Mouse (Mus musculus) neutrophil, adult 5-6 weeks (primary cell): Measurements from ENCODE around the gene Mmd. TPM values are rescaled to one million over a fixed set of nuclear protein-coding genes. Genes with fewer than 3 reads are reported as not detected.
"Not testable (repeated sequence)": the region's sequence is repeated elsewhere in the genome, so short reads cannot be mapped to it uniquely, and the experiment has no call there.

ENCODE experiments used
- ATAC-seq: fragments of 151-379, 151-347 bp; 2 replicates; pipeline ENCODE4 v1.8.0; 2017; ENCODE audit warnings: mild to moderate bottlenecking, moderate TSS enrichment; ENCODE audit not compliant: insufficient number of reproducible peaks, poor library complexity, low FRiP score, severe bottlenecking; ENCODE audit errors: extremely low read depth
- total RNA-seq: library from RNA; stranded (forward); fragments of 200-1000 nt; gene quantifications from 2 replicates; pipeline ENCODE4 v1.2.3, GENCODE M21; 2017

The Mmd gene
- total RNA-seq, 1 experiment from 2014 or later = 30.1 TPM

DNA sequence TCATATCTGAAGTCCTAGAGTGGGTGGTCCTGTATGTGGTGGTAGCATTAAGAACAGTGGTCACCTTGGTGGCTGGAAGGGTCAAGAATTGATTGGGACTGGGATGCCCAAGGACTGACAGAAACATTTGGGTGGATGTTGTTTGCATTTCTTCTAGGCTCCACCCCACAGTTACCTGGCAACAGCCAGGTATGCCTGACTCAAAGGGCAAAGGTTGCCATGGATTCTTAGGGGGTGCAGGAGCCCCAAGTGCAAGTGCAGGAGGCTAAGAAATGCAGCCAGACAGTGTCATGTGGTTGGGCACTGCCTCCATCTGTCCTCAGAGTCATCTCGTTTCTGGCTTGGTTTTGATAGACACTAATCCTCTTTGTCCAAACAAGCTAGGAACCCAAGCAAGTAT is 24.9 kb downstream of the Mmd start:
- ATAC-seq = no peak

- ATAC-seq = no peak
These were observed 26.4 kb downstream of the Mmd start for GRCm38 (mm10) chr11:90275663-90276062.

- ATAC-seq = no peak
These were observed 26.9 kb downstream of the Mmd start for GRCm38 (mm10) chr11:90276150-90276549.

- no peak for ATAC-seq
These were observed 27.3 kb downstream of the Mmd start for GRCm38 (mm10) chr11:90276561-90276960.

GRCm38 (mm10) chr11:90280069-90280468 is 30.8 kb downstream of the Mmd start:
- no peak for ATAC-seq

DNA sequence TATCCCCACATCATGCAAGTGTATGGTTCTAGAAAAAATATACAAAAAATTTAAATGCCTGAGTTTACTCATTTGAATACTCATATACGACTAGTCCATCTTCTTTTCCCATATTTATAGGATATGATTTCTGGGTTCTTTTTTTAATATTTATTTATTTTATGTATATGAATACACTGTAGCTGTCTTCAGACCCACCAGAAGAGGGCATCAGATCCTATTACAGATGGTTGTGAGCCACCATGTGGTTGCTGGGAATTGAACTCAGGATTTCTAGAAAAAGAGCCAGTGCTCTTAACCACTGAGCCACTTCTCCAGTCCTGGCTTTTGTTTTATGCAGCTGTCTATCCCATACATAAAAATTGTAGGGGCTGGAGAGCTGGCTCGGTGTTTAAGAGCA is 32.7 kb downstream of the Mmd start:
- not testable (repeated sequence) for ATAC-seq

DNA sequence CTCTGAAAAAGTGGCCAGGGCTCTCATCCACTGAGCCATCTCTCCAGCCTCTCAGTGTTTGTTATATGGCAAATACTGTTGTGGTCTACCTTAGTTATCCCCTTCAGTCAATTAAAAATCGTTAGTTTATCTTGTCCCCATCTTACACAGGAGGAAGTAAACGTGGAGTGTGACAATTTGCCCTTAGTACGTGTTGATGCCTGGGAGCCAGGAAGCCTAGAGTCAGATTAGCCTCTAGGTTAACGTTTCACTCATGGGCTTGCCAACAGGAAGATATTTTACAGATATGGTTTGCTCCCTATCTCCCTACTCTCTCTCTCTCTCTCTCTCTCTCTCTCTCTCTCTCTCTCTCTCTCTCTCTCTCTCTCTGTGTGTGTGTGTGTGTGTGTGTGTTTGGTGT is 33.9 kb downstream of the Mmd start:
- no peak for ATAC-seq

GRCm38 (mm10) chr11:90283601-90284000 is 34.3 kb downstream of the Mmd start:
- ATAC-seq = no peak

GRCm38 (mm10) chr11:90284079-90284478 is 34.8 kb downstream of the Mmd start:
- no peak for ATAC-seq

- no peak for ATAC-seq
These were observed 35.4 kb downstream of the Mmd start for GRCm38 (mm10) chr11:90284623-90285022.

DNA sequence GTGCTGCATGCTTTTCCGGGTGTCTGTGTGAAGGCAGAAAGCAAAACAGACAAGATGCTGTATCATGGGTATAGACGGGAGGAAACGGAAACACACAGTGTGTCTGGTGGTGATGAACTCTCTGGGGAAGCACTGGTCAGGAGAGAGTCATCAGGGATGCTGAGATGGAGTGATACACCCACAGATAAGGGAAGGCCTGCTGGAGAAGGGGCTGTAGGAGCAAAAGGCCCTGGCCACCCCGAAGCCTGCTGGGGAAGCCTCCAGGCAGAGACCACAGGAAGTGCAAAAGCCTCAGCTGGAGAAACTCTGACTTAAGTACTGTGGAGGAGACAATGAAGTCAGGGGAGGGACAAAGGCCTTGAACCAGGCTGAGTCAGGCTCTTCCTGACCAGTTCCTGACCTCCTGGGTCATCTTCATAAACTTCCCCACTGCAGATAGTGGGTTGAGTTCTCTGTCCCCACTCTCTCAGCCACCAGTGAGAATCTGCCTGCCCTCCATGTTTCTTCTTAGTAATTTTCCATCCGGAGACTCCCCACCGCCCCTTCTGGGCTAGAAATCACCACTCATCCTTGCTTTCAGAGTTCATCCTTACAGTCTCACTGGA is 37.4 kb downstream of the Mmd start:
- no peak for ATAC-seq

- ATAC-seq = no peak
These were observed 41.9 kb downstream of the Mmd start for GRCm38 (mm10) chr11:90291156-90291555.

- ATAC-seq = no peak
These were observed 43.5 kb downstream of the Mmd start for GRCm38 (mm10) chr11:90292766-90293165.

DNA sequence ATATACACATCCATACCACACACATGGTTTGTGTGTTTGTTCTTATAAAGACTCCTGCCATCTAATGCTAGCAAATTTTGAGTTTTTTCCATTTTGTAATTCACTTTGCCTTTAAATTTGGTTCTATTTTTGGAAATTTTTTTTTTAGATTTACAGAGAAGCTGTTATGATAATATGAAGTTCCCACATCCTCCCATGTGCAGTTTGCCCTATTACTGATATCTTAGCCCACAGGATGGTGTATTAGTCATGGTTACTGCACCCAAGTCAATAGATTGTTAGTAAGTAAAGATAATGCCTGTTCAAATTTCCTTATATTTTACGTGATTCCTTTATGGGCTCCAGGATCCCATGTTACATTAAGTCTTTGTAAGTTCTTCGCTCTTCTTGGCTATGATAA is 45.4 kb downstream of the Mmd start:
- no peak for ATAC-seq

- ATAC-seq = no peak
These were observed 56.8 kb downstream of the Mmd start for GRCm38 (mm10) chr11:90306067-90306466.

DNA sequence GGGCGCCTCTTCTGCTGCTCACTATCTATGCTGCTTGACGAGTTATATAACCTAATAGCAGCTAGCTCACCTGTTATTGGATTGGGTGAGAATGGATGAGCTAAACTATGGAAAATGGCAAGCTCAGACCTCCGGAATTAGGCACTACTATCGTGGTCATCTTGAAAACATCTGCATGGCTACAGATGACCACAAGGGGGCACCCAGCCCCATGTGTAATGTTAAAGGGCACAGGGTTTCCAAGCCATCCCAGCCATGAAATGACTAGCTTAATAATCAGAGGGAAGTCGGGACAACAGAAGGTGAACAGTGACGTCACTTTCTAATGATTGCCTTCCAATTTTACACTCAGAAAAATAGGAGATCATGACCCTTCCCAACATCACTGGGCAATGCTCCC is 57.7 kb downstream of the Mmd start:
- ATAC-seq = no peak

DNA sequence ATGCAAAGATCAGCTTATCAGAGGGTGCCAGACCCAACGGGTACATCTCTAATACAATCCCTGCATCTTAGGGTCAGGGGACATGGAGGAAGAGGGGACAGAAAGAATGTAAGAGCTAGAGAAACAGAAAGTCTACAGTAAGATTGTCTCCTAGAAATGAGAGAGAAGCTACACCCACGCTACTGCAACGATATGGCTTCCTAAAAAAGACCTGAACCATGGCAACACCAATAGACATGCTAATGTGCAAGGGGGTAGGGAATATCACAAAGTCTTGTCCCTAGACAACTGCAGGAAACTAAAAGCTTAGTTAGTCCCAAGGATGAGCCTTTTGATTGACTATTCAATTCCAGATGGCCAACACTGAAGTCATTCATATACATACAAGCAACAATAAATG is 65.3 kb downstream of the Mmd start:
- no peak for ATAC-seq

GRCm38 (mm10) chr11:90317482-90317881 is 68.2 kb downstream of the Mmd start:
- ATAC-seq = no peak

GRCm38 (mm10) chr11:90320922-90321321 is 71.7 kb downstream of the Mmd start:
- no peak for ATAC-seq

GRCm38 (mm10) chr11:90324597-90324996 is 75.3 kb downstream of the Mmd start:
- no peak for ATAC-seq

DNA sequence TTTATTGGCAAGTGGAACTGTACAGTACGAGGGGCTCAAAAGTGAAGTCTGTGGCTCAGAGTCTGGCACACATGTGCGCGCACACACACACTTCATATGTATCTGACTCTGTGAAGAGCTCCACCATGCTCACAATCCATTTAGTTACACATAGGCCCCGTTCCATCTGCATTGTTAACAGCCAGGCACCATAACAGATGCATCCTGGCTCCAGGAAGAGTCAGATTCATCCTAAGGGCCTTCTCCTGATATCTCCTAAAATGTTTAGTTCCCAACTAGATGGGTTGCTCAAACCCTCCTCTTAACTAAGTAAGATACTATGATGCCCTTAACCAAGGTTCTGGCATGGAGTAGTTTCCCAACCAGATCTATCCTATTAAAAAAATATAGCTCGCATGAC is 76.9 kb downstream of the Mmd start:
- no peak for ATAC-seq
